Mouse (Mus musculus): ENCODE results near the gene Arl3.

- TF ChIP-seq CTCF (IDR thresholded peaks at IDR 0.05; ENCODE audit: control insufficient read depth, insufficient read depth, insufficient replicate concordance, low read depth, low read length) (no peak), POLR2A (IDR thresholded peaks at IDR 0.05; ENCODE audit: control insufficient read depth, low read depth, low read length) (no peak)
Measured at GRCm38 (mm10) chr19:46482896-46483516, 90.0 kb downstream of the Arl3 start.
